Mouse (Mus musculus): ENCODE measurements around the gene Ip6k3.

Ip6k3 gene

DNA sequence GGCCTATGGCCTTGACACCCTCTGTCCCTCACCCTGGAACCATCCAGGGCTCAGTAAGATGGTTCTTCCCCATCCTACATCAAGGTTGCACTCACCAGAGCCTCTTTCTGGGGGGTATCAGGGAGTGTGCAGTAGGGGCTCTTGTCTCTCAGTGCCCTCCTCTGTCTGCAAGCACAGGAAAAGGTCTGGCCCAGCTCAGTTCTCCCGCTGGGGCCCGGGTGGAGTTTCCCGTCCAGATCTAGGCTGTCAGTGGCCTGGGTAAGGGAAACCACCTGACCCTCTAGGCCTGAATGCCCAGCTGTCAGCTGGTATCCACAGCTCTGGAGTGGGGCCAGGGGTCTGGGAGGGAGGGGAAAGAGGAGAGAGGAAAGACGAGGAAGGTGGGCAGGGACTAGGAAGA is at the start of gene Ip6k3:
Ip6k3 (minus strand) TSS at position 251 of the 400 bp plus-strand sequence.
- no peak for DNase-seq

DNA sequence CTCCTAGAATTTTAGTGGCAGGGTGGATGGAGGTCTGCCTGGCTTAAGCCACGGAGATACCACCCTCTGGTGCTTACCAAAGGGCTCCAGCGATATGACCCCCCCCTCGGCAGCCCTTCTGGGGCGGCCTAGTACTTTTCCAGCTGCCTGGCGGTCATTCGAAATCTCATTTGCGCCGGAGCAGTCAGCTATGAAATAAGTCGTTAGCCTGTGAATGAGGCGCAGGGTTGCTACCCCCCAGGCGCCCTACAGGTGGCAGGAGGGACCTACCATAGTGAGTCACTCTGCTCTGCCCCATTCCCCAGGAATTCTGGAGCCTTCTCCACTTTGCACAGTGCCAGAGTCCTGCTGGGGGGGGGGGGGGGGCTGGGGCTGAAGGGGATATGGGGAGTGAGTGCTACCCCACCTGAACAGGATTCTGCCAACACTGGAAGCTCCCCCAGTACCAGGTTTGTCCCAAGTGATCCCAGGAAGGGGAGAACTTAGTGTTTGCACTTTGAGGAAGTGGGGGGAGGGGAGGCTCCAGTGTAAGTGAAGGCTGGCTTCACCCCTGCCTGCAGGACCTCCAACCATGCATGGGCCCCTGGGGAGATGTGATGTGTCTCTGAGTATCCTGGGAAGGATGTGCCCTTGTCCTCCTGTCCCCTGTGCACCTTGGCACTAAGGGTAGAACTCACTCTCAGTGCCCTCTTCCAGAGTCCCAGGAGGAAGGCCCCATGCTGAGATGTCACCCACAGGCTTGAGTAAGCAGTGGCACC is 45.4 kb upstream of the Ip6k3 start:
- peak; percentile 28 to 45 for DNase-seq

DNA sequence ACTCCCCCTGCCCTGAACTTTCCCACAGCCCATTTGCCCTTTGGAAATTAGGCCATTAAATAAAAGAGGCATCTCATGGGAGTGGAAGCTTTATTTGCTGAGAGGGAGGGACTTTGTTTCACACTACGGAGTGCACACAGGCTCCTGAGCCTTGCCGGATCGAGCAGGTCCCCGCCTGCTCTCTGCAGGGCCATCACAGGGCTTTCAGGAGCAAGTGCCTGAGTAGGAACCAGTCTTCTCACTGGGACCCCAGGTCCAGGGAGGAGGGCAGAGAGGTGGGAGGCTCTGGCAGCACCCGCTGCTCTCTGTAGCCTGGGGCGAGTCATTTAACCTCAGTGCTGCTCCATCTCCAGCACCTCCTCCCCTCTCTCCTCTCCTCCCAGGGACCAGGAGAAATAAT is 44.4 kb upstream of the Ip6k3 start:
- no peak for DNase-seq

DNA sequence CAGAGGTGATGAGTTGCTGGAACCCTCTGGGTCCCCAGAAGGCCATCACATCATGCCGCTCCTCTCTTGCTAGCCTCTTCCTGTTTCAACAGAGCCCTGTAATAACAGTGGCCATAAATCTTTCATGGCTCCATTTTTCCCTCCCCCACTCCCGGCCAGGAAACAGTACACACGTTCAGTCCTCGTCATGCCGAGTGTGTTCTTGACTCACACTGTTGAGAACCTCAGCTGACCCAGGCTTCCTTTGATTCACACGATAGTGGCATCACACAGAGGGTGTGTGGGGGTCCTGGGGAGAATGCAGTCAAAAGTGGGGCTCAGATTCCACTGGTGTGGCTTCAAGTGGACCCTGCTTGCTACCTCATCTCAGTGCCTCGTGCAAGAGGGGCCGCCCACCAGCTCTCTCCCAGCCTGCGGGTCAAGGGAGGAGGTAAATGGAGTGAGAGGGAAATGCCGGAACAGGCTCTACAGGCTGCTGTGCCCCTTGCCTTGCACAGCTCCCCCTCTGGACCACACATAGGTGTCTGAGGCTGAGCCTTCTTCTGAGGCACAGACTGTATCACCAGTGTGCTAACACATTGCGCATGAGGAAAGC is 39.6 kb upstream of the Ip6k3 start:
- no peak for DNase-seq

DNA sequence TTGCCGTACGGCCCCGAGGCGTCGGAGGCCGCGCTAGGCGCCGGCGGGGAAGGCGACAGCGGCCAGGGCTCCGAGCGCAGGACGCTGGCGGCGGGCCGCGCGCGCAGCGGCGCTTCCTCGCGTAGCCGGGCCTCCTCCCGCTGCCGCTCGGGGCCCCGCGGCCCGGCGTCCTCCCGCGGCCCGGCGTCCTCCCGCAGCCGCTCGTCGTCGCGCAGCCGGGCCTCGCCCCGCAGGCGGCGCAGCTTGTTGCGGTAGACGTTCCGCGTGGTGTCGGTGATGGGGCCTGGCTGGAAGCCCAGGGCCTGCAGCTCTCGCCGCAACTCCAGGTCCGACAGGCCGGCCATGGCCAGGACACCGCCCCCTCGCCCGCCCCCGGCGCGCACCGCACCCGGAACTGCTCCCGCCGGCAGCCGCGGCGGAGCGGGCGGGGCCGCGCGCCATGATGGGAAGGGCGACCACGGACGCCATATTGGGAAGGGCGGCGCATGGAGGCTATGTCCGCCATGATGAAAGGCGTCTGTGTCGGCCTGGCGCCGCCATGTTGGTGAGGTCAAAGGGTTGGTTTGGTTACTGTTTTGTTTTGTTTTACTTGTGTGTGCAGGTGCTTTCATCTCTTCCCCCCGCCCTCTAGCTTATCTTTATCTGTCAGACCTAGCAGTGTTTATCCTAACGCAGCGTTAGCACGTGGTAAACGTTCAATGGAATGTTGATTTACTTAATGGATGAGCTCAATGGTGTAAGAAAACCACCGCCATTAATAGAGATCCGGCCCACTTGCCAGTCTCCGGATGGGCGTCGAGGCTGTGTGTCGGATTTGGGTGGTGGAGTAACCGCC is 36.7 kb upstream of the Ip6k3 start, which contains the start of gene Lemd2:
Lemd2 (minus strand) TSS at position 395 of the 835 bp plus-strand sequence.
- DNase-seq: peak; percentile 96 to 97

DNA sequence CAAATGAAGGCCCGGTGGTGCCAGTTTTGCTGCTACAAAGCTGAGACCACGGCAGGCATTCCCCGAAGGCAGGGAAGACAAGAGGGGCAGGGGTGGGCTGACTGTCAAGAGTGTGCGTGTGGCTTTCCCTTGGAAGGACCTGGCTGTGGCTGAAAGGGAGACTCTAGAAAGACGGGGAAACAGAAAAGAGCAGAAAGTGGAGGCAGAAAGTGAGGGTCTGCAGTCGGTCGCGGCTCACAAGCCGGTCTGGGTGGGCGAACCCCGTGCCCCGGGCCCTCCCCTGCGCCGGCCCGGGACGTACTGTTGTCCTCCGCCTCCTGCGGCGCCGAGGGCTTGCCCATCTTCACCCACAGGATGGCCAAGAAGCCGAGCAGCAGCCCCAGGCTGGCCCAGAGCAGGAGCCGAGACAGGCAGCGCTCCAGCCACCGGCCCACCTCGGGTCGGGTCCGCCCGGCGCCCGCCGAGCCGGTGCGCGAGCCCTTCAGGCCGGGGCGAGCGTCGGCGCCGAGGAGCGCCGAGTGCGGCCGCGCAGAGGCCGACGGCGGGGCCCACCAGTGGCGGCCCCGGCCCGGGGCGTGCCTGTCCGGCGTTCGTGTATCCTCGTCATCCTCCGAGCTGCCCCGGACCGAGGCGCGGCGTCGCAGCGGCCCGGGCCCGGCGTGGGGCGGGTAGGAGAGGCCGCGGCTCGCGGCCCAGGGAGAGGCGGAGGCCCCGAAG is 35.9 kb upstream of the Ip6k3 start:
- DNase-seq: peak; percentile 61 to 67

DNA sequence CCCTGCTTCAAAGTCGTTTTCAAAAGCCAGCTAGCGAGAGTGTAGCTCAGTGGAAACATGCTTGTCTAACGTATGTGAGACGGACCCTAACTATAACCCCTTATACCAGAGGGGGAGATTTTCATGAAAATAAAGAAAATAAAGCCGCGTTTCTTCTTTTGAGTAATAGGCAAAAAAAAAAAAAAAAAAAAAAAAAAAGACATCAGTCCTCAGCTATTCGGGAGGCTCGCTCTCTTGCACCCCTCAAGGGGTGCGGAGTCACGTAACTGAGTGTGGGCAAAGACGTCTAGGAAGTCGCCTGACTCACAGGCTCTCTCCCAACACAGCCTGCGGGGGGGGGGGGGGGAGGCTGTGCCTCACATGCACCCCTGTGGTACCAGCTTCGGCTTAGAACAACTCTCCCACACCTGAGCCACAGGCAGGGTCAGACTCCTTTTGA is 35.3 kb upstream of the Ip6k3 start:
- DNase-seq: no peak

DNA sequence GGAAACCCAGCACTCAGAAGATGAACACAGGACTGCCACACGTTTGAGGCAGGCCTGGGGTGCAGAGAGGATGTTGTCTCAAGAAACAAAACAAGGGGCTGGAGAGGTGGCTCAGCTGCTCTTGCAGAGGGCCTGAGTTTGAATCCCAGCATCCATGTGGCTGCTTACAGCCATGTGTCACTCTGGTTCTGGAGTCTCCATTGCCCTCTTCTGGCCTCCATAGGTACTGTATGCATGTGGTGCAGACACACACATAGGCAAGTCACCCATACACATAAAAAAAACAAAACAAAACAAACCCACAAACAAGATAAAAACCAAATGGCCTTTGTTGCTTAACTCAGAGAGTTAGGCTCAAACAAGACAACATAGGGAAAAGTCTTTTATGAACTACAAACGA is 34.4 kb upstream of the Ip6k3 start:
- peak; percentile 33 to 37 for DNase-seq

DNA sequence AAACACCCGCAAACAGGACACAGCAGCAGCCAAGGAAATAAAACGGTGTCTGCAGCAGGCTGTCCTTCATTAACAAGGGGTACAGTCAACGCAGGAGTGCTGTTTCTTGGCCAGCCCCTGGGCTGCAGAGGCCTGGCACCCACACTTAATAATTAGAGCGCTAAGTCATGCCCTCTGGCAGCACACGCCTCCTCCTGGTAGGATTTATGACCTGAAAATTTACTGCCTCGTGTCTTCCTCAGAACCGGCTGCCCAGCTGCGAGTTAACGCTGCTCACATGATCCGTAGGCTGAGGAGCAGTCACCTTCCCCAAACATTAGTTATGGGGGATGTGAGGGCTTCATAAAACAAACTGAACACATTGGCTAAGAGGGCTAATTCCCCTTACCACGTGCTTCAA is 33.2 kb upstream of the Ip6k3 start:
- no peak for DNase-seq

DNA sequence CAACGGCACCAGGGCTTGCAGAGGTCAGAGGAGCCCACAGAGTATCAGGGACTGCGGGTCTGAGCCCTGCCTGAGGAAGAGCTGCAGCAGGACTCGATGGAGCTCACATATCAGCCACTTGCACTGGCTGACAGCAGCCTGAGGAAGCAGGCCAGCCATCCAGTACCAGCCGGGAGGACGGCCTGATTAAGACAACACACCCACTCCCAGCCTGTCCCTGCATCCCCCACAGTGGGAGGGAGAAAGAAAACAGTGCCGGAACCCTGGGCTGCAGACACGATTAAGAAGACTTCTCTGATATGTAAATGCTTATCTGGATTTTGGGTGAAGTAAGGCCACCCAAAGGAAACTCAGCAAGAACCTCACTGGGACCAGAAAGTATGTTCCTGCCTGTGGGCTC is 32.3 kb upstream of the Ip6k3 start:
- no peak for DNase-seq

DNA sequence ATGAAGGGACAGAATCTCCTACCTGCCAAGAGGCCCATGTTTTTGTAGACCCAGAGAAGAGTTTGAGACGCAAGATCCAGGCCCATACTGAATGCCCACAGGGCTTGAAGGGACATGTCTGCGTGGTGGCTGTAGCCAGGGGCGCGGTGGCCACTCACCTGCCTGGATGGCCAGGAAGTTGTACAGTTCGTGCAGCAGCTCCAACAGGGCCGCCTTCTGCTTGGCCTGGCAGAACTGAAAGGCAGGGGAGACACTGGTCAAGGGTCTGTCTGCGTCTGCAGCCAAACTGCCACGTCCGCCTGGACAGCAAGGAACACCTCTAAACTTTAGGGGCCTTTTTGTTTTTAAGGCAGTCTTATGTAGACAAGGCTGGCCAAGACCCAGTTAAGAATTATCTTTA is 31.6 kb upstream of the Ip6k3 start:
- DNase-seq: no peak

DNA sequence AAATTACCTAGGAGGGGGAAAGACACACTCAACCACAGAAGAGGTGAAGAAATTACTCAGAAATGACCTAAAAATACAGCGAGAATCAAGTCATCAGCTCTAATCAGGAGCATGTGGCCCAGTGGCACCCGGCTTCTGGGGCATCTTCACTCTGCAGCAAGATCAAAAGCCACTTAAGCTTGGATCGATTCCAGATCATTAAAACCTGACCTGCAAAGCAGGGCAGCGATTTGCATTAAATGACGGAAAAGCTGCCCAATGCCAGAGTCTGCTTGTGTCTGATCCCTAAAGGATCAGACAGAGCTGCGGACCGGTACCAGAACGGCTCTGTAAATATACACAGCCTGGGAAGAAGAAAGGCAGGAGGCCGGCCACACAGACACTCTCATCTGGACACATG is 28.6 kb upstream of the Ip6k3 start:
- no peak for DNase-seq

DNA sequence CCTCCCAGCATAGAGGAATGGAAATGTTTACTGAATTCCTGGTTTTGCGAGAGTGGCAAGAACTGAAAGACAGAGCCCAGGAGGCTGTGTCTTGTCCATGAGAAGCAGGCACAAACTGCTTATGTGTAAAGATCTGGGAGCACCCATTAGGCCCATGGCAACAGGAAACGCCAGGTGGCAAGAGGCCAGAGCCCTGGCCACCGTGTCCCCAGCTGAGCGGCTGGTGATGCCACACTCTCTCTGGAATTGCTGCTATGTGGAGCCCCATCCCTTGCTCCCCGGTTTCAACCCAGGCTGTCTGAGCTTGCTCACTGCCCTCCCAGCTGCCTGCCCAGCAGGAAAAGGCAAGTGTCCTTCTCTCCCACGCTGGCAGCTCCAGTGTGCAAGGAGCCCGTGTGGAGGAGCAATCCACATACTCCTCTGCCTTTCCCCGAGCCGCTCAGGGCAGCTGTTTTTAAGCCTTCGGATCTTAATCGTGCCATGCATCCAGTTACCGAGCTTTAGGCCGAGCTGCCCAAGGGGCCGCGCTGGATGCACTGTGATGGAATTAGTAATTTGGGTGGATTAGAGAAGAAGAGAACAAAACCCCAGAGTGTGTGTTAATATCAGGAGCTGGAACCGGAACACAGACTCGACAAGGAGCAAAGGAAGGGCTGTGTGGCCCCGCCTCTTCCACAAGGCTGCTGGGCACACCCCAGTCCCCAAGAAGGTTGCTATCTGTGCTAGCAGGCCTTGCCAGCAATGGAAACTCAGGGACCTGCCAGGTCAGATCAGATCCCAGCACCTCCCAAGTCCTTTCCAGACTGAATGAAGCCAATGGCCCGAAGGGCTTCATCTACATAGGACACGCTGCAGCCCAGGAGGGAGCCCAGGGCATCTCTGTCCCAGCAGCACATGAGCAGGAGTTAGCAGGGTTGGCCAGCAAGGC is 26.9 kb upstream of the Ip6k3 start:
- DNase-seq: no peak

DNA sequence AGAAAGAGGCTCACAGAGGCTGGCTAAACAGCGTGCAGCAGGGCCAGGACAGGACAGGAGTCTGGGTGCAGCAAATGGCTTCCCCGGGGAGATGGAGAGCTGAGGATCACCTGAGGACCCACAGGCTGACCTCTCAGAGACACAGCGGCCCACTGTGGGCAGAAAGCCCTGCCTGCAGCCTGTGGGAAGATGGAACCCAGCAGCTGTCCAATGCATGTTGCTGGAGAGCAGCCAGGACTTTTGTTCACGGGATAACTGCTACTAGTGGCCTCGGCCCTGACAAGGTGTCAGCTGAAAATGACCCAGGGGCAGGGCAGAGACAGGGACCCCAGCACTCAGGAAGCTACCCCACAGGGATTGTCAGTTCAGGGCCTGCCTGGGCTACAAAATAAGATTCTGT is 24.2 kb upstream of the Ip6k3 start:
- DNase-seq: no peak

DNA sequence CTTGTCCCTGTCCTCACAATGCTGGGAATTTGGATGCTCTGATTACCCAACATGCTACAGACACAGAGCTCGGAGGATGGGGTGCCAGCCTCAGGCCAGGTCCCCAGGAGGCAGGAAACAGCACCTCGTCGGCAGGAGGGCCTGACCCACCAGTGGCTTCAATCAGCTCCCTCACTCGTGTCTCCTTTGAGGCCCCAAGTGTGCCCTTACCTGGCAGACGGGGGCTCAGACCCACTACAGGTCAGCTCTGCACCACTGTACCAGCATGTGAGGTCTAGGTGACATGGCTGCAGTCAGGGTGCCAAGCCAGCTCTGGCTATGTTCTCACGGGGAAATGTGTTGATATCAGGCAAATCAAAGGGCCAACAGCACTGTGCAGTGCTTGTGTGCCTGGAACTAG is 23.6 kb upstream of the Ip6k3 start:
- DNase-seq: no peak

DNA sequence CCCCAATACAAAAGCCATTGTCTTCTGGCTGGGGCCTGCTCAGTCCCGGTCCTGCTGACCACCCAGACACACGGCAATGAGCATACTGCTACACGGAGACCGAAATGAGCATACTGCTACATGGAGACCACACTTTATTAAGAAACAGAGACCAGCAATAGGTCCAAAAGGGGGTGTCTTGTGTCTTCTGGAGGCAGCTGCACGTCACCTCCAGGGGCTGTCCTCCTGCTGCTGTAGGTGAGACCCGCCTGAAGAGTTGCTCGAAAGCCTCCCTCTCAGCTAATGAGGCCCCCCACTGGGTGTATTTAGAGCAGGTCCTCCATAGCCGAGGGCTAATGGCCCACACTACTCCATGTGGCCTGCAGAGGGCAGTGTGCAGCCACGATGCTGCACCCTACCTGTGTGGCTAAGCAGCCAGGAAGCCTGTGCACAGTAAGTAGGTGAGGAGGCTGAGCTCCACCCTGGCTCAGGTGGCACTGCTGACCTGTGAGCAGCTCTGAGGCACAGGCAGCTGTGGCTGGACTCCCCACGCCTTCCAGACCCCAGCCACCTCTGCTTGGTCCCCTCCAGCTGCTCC is 22.1 kb upstream of the Ip6k3 start:
- peak; percentile 78 to 79 for DNase-seq

DNA sequence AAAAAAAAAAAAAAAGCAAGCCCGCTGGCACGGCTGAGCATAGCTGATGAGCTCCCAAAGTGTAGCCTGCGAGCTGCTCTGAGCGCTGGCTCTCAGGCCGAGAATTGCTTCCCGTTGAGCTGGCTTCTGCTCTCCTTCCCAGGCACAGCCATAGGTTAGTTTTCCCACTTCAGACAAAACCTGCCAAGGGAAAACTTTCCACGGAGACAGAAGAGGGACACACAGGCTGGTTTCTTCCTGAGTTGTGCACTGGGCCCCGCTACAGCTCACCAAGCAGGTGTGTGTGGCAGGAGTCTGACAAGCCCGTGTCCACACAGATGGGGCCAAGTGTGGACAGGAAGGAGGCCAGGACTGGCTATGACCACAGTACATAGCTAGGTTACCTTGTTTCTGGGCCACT is 21.3 kb upstream of the Ip6k3 start:
- no peak for DNase-seq

DNA sequence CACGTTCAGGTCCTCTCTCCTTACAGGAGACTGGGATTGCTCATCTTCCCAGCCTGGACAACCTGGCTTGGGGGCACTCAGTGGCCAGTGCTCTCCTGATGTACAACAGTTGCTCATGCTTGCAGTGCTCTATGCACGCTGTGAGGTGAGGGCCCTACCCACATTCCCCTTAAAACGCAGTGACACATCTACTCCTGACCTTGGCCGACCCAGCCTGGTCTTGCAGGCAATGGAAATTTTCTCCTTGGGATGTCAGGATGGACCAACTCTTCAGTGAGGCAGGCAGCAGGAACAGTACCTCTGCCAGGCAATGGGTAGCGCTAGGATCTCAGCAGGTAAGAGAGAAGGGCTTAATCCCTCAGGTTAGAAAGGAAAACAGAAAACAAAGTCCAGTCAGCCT is 19.5 kb upstream of the Ip6k3 start:
- DNase-seq: no peak

DNA sequence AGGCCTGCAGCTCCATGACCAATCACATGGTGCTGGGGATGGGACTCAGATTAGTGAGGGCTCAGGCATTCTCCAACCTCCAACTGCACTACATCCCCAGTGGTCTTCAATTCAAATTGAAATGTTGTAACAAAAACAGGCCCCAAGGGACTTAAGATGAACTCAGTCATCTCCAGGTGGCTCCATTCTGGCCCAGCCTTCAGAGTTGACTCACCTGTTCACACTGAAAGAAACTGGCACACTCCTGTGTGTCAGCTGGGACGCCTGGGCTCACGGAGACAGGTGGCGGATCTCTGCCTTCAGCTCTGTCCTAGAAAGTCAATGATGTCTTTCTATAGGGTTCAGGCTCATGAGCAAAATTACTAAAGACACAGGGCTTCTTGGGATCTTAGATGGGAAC is 18.5 kb upstream of the Ip6k3 start:
- no peak for DNase-seq

DNA sequence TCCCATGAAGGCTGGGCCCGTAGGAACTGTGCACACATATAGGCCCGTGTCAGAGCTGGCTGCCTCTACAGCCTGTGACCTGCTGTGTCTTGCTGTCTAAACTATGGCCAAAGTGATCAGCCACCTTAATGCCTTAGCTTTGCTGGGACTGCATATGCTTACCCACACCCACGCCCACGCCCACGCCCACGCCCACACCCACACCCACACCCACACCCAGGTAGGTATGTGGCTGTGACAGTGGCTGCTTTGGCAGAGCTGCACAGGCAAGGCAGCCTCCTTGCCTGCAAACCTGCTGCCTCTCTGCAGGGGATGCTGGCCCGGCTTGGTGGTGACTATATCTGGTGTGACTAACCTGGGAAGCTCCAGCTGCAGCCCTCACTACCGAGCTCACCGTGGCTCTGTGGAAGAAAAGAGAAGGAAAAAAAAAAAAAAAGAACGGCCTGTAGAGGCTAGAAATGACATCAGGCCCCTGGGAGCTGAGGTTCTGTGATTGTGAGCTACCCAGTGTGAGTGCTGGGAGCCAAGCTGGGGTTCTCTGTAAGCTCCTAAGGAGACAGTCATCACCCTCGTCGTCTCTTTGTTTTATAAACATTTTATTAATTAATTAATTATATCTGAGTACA is 16.2 kb upstream of the Ip6k3 start:
- no peak for DNase-seq

DNA sequence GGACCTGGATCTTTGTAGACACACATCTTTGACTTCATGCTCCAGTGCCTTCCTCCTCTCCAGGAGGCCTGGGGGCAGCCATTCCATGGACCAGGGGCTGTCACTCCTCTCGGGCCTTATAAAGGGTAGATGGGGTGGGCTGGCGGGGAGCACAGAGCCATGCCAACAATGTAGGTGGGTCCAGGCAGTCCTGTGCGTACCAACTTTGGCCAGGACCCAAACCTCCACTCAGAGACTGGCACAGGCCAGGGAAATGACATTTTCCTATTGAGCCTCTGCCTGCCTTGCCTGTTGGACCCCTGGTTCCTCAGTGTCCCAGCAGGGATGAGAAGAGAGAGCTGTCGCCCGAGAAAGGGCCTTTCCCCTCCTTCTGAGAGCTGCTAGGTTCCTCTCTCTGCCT is 14.8 kb upstream of the Ip6k3 start:
- no peak for DNase-seq

Measured in B cell, adult 2 months (primary cell).